In the genomic region with DNA sequence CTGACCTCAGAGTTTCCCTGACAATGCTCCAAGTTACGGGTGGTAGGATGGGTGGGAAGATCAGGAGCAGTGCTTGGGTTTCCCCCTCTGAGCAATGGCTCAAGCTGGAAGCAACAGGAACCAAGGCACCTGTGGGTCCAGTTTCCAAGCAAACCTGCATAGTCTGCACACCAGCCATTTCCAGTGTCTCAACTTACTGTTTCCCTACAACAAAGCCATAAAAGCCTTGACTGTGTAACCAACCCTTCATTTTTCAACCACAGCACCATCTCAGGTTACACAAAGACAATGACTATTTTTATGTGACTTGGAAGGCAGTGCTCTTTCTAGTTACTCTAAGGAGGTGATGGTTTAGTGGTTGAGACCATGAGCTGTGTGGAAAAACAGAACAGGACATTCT, we compare ENCODE assay signal across 27 mouse cellular contexts.
"Had no signal": no experiment of that assay in that cellular context is flagged by ENCODE, and none has a peak within 500 bp of the region (broad histone marks: within the 10 kb centered on the region; RNA-seq: fewer than 3 reads in every experiment).

No protein-coding gene starts in this region.

- H3K27me3 ChIP-seq: heart, embryonic 12.5 days; hindbrain, embryonic 12.5 days; intestine, embryonic 15.5 days; limb, embryonic 12.5 days; liver, embryonic 13.5 days; liver, embryonic 15.5 days had no signal

- H3K4me3 ChIP-seq: gastrocnemius, adult 2 months; heart, embryonic 10.5 days; heart, embryonic 12.5 days; hindbrain, embryonic 10.5 days; hindbrain, embryonic 12.5 days; intestine, embryonic 15.5 days; layer of hippocampus, adult 2 months; left cerebral cortex, adult 2 months; limb, embryonic 10.5 days; limb, embryonic 12.5 days; liver, embryonic 13.5 days; liver, embryonic 15.5 days had no signal

- H3K9ac ChIP-seq: heart, embryonic 12.5 days; hindbrain, embryonic 12.5 days; hindbrain, embryonic 14.5 days; intestine, embryonic 15.5 days; limb, embryonic 12.5 days; liver, embryonic 13.5 days; liver, embryonic 15.5 days; liver, postnatal 0 days had no signal

- H3K4me1 ChIP-seq: heart, embryonic 10.5 days; heart, embryonic 12.5 days; hindbrain, embryonic 12.5 days; intestine, embryonic 15.5 days; limb, embryonic 12.5 days; liver, embryonic 13.5 days; liver, embryonic 15.5 days had no signal

- H3K9me3 ChIP-seq: heart, embryonic 10.5 days; heart, embryonic 12.5 days; hindbrain, embryonic 10.5 days; hindbrain, embryonic 12.5 days; intestine, embryonic 15.5 days; limb, embryonic 10.5 days; limb, embryonic 12.5 days; liver, embryonic 13.5 days; liver, embryonic 15.5 days had no signal

- H3K36me3 ChIP-seq: heart, embryonic 10.5 days; heart, embryonic 12.5 days; hindbrain, embryonic 10.5 days; hindbrain, embryonic 12.5 days; intestine, embryonic 15.5 days; limb, embryonic 10.5 days; limb, embryonic 12.5 days; liver, embryonic 13.5 days; liver, embryonic 15.5 days had no signal

- ATAC-seq: hindbrain, embryonic 16.5 days; inflammation-experienced regulatory T-cells, adult 6 months; intestine, embryonic 15.5 days; intestine, postnatal 0 days; liver, postnatal 0 days had no signal

- DNase-seq: gastrocnemius, adult 2 months; gastrocnemius, postnatal 10 days; gastrocnemius, postnatal 25 days; heart, adult 18-20 months; heart, postnatal 10 days; heart, postnatal 4 days; kidney, adult 18-20 months; kidney, adult 8-10 months; kidney, postnatal 36 days; liver; liver, embryonic 13.5 days; liver, postnatal 0 days had no signal

- H3K4me2 ChIP-seq: heart, embryonic 12.5 days; hindbrain, embryonic 12.5 days; hindbrain, embryonic 14.5 days; intestine, embryonic 15.5 days; limb, embryonic 12.5 days; liver, embryonic 11.5 days; liver, embryonic 13.5 days; liver, embryonic 15.5 days had no signal

- H3K27ac ChIP-seq: gastrocnemius, adult 2 months; heart, embryonic 10.5 days; hindbrain, embryonic 10.5 days; hindbrain, embryonic 12.5 days; hindbrain, embryonic 14.5 days; intestine, embryonic 15.5 days; layer of hippocampus, adult 2 months; left cerebral cortex, adult 2 months; limb, embryonic 10.5 days; limb, embryonic 12.5 days; liver, embryonic 13.5 days; liver, embryonic 15.5 days had no signal
